Mouse (Mus musculus) urinary bladder, adult 2 months (tissue): ENCODE results near the gene Pagr1a. TPM values are rescaled to one million over a fixed set of nuclear protein-coding genes. Genes with fewer than 3 reads are reported as not detected.

Experiments used
- DNase-seq: peaks from one replicate; pipeline ENCODE4 v3.0.0; 2022; ENCODE audit warnings: low spot score
- polyA plus RNA-seq: library from polyadenylated mRNA; depleted of rRNA; stranded (reverse); fragments of >200 nt; gene quantifications from 2 replicates; pipeline ENCODE4 v1.2.3, GENCODE M21; 2012; rRNA removed

Pagr1a gene
- polyA plus RNA-seq, 1 experiment, result 18.2 TPM

DNA sequence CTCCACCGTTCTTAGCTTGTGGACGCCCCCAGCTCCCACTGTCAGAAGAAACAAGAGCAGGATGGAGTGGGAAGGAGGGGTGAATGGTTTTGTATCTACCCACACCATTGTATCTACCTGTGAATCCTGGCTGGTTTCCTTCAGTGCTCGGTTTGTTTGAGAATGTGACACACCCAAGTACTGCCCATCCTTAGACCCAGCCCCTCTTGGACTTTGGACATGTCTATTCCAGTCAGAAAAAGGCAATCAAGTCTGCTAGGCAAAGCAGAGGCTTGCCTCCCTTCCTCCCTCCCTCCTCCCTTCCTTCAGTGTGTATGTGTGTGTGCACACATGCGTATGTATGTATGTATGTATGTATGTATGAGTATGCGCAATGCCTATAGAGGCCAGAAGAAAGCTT is 13.5 kb downstream of the Pagr1a start:
- DNase-seq, result no peak

DNA sequence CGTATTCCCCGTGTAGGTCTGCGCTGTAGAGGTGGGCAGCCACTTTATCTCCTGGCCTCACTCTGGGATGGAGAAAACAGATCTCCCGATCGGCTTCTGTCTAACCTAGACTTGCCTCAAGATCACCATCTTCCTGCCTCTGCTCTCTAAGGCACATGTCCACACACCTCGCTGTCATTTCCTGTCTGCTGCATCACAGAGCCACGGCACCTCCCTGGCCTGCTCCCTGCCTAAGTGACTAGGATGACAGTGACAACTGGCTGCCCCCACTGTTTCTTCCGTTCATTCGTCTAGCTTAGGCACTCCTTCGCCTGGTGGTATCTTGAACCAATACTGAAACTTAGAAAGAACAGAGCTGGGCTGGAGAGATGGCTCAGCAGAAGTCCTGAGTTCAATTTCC is 17.6 kb downstream of the Pagr1a start:
- no peak for DNase-seq

- no peak for DNase-seq
These were observed 20.7 kb downstream of the Pagr1a start for GRCm38 (mm10) chr7:126996449-126996848.

DNA sequence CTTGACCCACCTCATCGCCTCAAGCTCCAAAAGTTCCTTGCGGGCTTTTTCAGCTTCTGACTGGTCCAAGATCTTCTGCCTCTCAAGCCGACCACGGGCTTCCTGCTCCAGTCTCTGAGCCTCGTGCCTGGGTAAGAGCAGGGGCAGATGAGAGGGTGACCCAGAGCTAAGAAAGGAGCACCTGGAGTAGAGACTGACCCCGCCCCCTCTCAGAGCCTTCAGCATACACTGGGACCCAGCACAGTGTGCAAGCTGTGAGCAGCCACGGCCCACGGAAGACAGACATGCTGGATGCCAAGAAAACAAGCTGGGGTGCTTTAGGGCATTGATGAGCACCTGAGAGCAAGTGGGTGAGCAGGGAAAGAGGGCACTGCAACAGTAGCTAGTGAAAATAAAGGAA is 28.3 kb downstream of the Pagr1a start:
- DNase-seq, result no peak

GRCm38 (mm10) chr7:126986319-126986718 is 30.8 kb downstream of the Pagr1a start:
- no peak for DNase-seq

GRCm38 (mm10) chr7:126984667-126985444 is 32.3 kb downstream of the Pagr1a start:
- DNase-seq, result no peak

- DNase-seq, result no peak
These were observed 34.0 kb downstream of the Pagr1a start for GRCm38 (mm10) chr7:126983113-126983512.

DNA sequence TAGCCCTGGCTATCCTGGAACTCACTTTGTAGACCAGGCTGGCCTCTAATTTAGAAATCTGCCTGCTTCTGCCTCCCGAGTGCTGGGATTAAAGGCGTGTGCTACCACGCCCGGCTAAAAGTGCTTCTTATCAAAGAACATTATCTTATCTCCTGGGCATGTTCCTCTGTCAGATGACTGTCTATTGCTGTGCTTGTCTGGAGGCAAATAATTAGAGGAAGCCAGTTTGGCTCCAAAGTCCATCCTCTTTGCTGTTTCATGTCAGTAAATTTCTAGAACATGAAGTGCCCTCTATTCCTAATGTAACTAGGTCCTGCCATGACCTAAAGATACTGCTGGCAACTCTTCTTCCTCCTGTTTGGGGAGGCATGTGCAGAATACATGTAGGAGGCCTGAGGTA is 35.1 kb downstream of the Pagr1a start:
- no peak for DNase-seq

DNA sequence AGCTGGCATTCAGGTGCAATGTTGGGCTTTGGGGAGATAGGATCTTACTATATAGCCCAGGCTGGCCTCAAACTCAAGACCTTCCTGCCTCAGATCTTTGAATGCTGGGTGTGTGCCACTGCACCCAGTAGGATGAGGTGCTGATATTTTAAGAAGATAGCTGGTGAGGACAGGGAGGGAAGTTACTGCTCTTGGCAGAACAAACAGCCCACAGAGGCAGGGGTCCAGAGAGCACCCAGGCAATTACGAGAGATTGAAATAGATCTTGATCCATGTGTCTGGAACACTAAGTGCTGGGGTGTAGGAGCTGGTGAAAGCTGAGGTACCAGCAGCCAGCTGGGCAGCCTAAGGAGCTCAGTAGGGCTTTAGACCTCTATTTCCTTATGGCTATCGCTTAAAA is 35.6 kb downstream of the Pagr1a start:
- DNase-seq, result no peak

- no peak for DNase-seq
These were observed 38.3 kb downstream of the Pagr1a start for GRCm38 (mm10) chr7:126978841-126979240.

- no peak for DNase-seq
These were observed 40.2 kb downstream of the Pagr1a start for GRCm38 (mm10) chr7:126976878-126977459.

DNA sequence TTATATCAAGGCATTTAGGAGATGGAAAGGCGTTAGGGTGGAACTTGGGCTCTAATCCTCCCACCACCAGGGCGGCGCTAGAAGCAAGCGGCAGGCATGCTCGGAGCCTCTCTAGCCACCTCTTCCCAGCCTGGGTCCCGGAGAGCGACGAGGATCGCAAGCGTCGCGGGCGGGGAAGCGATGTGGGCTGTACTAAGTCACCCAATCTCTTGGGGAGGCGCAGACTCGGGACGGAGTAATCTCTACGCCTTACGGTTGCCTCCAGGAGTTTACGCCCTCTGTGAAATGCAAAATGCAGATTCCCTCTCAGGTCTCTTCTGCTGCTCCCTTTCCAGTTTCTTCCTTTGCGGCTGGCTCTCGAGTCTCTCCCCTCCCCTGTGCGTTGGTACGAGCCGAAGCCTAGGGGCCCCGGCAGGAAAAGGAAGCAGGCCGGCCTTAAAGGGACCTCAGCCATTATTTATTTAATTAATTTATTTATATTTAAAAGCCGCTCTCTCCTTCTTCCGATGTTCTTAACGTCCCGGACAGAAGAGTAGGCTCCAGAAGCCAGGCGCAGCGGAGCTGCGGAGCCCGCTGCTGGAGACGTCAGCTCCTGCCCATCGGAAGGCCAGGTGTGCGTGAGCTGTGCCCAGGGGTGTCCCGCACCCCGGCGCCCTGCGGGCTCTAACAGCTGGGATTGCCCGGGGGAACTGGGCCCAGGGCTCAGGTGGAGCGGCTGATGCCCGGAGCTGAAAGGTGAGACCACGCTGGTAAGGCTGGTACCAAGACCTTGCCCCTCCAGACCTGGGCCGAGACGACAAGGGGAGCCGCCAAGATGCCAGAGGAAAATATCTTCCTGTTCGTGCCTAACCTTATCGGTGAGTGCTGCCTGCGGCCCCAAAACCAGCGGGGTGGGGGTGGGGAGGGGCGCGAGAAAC is 40.9 kb downstream of the Pagr1a start, which contains the start of gene Cdiptos:
Cdiptos (minus strand) TSS at position 149 of the 917 bp plus-strand sequence.
- DNase-seq, result peak; percentile 93

DNA sequence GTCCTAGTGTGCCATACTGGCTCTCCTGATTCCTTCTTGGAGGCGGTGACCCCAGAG is 41.4 kb downstream of the Pagr1a start, which contains the start of gene Cdipt:
Cdipt (plus strand) TSS at position 22 of the 57 bp plus-strand sequence.
- DNase-seq, result no peak

GRCm38 (mm10) chr7:126975493-126975892 is 41.7 kb downstream of the Pagr1a start:
- DNase-seq, result no peak

- no peak for DNase-seq
These were observed 49.8 kb downstream of the Pagr1a start for GRCm38 (mm10) chr7:126967361-126967760.

DNA sequence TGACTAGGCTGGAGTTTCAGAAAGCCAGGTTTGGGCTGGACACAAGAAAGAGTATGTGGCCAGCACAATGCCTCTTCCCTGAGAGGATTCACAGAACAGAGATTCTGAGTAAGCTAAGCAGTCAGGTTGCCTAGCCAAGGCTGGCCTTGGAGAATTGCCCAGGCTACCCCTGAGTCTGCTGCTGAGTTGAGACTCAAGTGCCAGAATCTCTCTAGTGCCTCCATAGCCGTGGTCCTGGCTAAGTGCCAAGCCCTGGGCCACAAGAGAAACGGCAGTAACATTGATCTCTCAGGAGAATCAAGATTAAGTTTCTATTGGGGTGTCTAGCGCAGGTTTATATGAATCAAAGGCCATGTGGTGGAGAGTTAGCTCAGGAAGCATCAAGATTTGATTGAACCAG is 51.6 kb downstream of the Pagr1a start:
- no peak for DNase-seq

Other genes with a start within 250 kb of the Pagr1a start
- gene Ypel3, start 240.4 kb downstream of the Pagr1a start, polyA plus RNA-seq, result 188 and 213 TPM in 2 replicates
- gene Tbx6, start 235.9 kb downstream of the Pagr1a start, polyA plus RNA-seq, result 1.3 and 1.4 TPM in 2 replicates
- 106 and 121 TPM in 2 replicates for gene Ppp4c, start 224.9 kb downstream of the Pagr1a start, polyA plus RNA-seq
- 2.4 and 2.9 TPM in 2 replicates for gene Fam57b, start 219.7 kb downstream of the Pagr1a start, polyA plus RNA-seq
- not detected in 2 replicates for gene 4930451I11Rik, start 185.7 kb downstream of the Pagr1a start, polyA plus RNA-seq
- gene Doc2a, start 169.9 kb downstream of the Pagr1a start, polyA plus RNA-seq, result not detected in 2 replicates
- gene Hirip3, start 155.4 kb downstream of the Pagr1a start, polyA plus RNA-seq, result 18.0 and 21.0 TPM in 2 replicates
- gene Ino80e, start 155.0 kb downstream of the Pagr1a start, polyA plus RNA-seq, result 42.3 and 46.0 TPM in 2 replicates
- gene Taok2, start 132.6 kb downstream of the Pagr1a start, polyA plus RNA-seq, result 55.8 and 65.4 TPM in 2 replicates
- gene Tmem219, start 94.4 kb downstream of the Pagr1a start, polyA plus RNA-seq, result 41.3 and 46.0 TPM in 2 replicates
- 16.3 and 16.4 TPM in 2 replicates for gene Kctd13, start 88.5 kb downstream of the Pagr1a start, polyA plus RNA-seq
- not detected in 2 replicates for gene Asphd1, start 67.8 kb downstream of the Pagr1a start, polyA plus RNA-seq
- 0.65 and 0.72 TPM in 2 replicates for gene Sez6l2, start 66.8 kb downstream of the Pagr1a start, polyA plus RNA-seq
- 118 and 119 TPM in 2 replicates for gene Cdipt, start 41.4 kb downstream of the Pagr1a start, polyA plus RNA-seq
- gene Cdiptos, start 41.3 kb downstream of the Pagr1a start, polyA plus RNA-seq, result 2.2 and 2.7 TPM in 2 replicates
- gene Mvp, start 2.7 kb downstream of the Pagr1a start, polyA plus RNA-seq, result 46.2 and 52.7 TPM in 2 replicates
- 2.8 and 3.2 TPM in 2 replicates for gene Pagr1b, start 868 bp downstream of the Pagr1a start, polyA plus RNA-seq
- gene Gm42742, start 3.7 kb upstream of the Pagr1a start, polyA plus RNA-seq, result 66.3 and 76.5 TPM in 2 replicates
- gene Prrt2, start 3.9 kb upstream of the Pagr1a start, polyA plus RNA-seq, result 9.7 and 10.2 TPM in 2 replicates
- gene Maz, start 9.7 kb upstream of the Pagr1a start, polyA plus RNA-seq, result 72.0 and 72.5 TPM in 2 replicates
- gene Kif22, start 25.1 kb upstream of the Pagr1a start, polyA plus RNA-seq, result 2.3 and 2.7 TPM in 2 replicates
- 0.15 and 0.34 TPM in 2 replicates for gene Zg16, start 70.0 kb upstream of the Pagr1a start, polyA plus RNA-seq
- gene AI467606, start 74.0 kb upstream of the Pagr1a start, polyA plus RNA-seq, result 4.4 and 6.0 TPM in 2 replicates
- 0.80 and 0.81 TPM in 2 replicates for gene Qprt, start 104.9 kb upstream of the Pagr1a start, polyA plus RNA-seq
- gene Spn, start 120.5 kb upstream of the Pagr1a start, polyA plus RNA-seq, result 1.2 and 1.9 TPM in 2 replicates
- gene Cd2bp2, start 178.7 kb upstream of the Pagr1a start, polyA plus RNA-seq, result 66.2 and 68.8 TPM in 2 replicates
- gene Tbc1d10b, start 191.1 kb upstream of the Pagr1a start, polyA plus RNA-seq, result 23.0 and 30.1 TPM in 2 replicates
- gene Mylpf, start 191.5 kb upstream of the Pagr1a start, polyA plus RNA-seq, result 1.2 and 2.1 TPM in 2 replicates
- gene Zfp553, start 215.7 kb upstream of the Pagr1a start, polyA plus RNA-seq, result 10.0 and 10.5 TPM in 2 replicates
- gene Sept1, start 215.8 kb upstream of the Pagr1a start, polyA plus RNA-seq, result 19.4 and 22.0 TPM in 2 replicates
- 49.8 and 54.0 TPM in 2 replicates for gene Zfp771, start 226.9 kb upstream of the Pagr1a start, polyA plus RNA-seq
- gene Dctpp1, start 243.4 kb upstream of the Pagr1a start, polyA plus RNA-seq, result 19.2 and 24.9 TPM in 2 replicates